Mouse (Mus musculus): Measurements from ENCODE around the gene Mesp2. TPM values are rescaled to one million over a fixed set of nuclear protein-coding genes. Genes with fewer than 3 reads are reported as not detected.
"Not testable (repeated sequence)": the region's sequence is repeated elsewhere in the genome, so short reads cannot be mapped to it uniquely, and the experiment has no call there.

Mesp2 gene
- polyA plus RNA-seq, 1 experiment from 2014 or later = 0.90 TPM

DNA sequence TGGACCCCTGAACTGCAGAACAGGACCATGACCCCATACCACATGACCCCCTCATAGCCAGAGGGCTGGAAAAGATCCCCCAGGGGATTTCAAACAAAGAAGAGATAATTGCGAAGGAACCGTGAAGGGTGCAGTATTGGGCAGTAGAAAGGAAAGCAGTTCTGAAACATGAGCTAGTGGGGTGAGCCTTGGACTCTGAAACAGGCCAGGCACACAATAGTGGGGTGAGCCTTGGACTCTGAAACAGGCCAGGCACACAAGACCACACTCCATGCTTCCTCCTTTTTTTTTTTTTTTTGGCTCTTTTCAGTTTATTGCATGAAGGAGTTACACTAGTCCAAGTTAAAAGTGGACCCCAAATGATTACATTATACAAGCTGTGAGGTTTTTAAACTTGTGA lies 20.7 kb upstream of the Mesp2 start:
- WGBS = 37% methylated on average over 2 of the region's 2 CpGs
- not testable (repeated sequence) for H3K9ac ChIP-seq; H3K27ac ChIP-seq; H3K9me3 ChIP-seq; ATAC-seq (ENCODE audit: insufficient number of reproducible peaks, low FRiP score, low TSS enrichment, low read depth); H3K36me3 ChIP-seq; H3K4me3 ChIP-seq; H3K4me2 ChIP-seq
- Histone ChIP-seq H3K4me1 (peaks cover 13% of the 10 kb centered on the region), H3K27me3 (peaks cover 46% of the 10 kb centered on the region)

- Histone ChIP-seq H3K4me3 (peak overlapping the region; percentile 46), H3K9ac (peak overlapping the region; percentile 17; the same call in 1 of the 2 replicates), H3K9me3 (no peaks in the 10 kb centered on the region), H3K27me3 (peaks cover 67% of the 10 kb centered on the region), H3K36me3 (no peaks in the 10 kb centered on the region), H3K4me2 (peak overlapping the region; percentile 91), H3K27ac (no peak overlapping the region), H3K4me1 (peaks cover 11% of the 10 kb centered on the region)
- 0 out of 2 replicates have a peak, but pooled peaks have one; percentile 11 for ATAC-seq (ENCODE audit: insufficient number of reproducible peaks, low FRiP score, low TSS enrichment, low read depth)
- WGBS = under 1% methylated on average over 73 of the region's 80 CpGs
Observed at GRCm38 (mm10) chr7:79792635-79793421, 17.7 kb upstream of the Mesp2 start.

DNA sequence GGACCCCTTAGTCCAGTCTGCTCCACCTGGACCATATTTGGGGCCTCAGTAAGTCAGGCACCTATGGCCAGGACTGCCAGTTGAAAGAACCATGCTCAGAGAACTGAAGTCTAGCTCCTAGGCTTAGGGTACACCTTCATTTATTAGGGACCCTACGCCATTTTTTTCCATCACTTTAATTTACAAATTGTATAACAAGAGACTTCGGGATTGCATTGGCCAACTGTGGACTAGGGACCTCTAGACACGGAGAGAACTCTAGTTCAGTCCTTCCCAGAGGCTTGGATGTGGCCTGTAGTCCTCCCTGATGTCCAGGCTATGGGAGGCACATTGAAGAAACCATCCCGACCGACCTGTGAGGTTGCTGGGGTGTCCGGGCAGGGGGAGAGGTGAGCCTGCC lies 16.8 kb upstream of the Mesp2 start, which contains the start of gene Mesp1:
Gene Mesp1 (minus strand): TSS at position 101 of the 400 bp plus-strand sequence.
- Histone ChIP-seq H3K9me3 (no peaks in the 10 kb centered on the region), H3K36me3 (no peaks in the 10 kb centered on the region), H3K27me3 (peaks cover 67% of the 10 kb centered on the region), H3K9ac (peak within 1 kb of the TSS; percentile 17; the same call in 1 of the 2 replicates), H3K27ac (no peak within 1 kb of the TSS), H3K4me3 (peak within 1 kb of the TSS; percentile 46), H3K4me1 (peaks cover 13% of the 10 kb centered on the region), H3K4me2 (peak within 1 kb of the TSS; percentile 91)
- no peak for ATAC-seq (ENCODE audit: insufficient number of reproducible peaks, low FRiP score, low TSS enrichment, low read depth)
- 66% methylated on average over 6 of the region's 6 CpGs for WGBS

DNA sequence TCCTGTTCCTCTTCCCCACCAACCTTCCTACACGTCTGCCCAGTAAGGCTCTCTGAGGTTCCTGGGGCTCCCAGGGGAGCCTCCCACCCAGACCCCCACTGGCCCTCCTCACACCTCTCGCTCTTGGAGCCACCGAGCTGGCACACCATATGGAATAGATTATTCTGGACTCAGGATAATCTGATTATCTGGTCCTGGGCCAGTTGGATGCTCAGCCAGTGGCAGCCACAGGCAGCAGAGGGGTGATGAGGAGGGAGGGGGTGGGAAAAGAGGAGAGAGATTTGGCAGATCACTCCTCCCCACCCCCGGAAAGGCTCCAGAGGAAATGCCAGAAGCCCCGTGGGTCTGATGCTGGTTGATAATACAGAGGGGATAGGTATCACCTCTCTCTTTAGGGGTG lies 11.9 kb upstream of the Mesp2 start:
- WGBS = 20% methylated on average over 5 of the region's 5 CpGs
- no peaks in the 10 kb centered on the region for H3K9me3 ChIP-seq
- H3K4me3 ChIP-seq = no peak overlapping the region
- no peaks in the 10 kb centered on the region for H3K36me3 ChIP-seq
- H3K27ac ChIP-seq = no peak overlapping the region
- H3K4me2 ChIP-seq = no peak overlapping the region
- H3K4me1 ChIP-seq = peaks cover 4% of the 10 kb centered on the region; the same call in 1 of the 2 replicates
- no peak overlapping the region for H3K9ac ChIP-seq
- peaks cover 34% of the 10 kb centered on the region for H3K27me3 ChIP-seq
- ATAC-seq (ENCODE audit: insufficient number of reproducible peaks, low FRiP score, low TSS enrichment, low read depth) = no peak

DNA sequence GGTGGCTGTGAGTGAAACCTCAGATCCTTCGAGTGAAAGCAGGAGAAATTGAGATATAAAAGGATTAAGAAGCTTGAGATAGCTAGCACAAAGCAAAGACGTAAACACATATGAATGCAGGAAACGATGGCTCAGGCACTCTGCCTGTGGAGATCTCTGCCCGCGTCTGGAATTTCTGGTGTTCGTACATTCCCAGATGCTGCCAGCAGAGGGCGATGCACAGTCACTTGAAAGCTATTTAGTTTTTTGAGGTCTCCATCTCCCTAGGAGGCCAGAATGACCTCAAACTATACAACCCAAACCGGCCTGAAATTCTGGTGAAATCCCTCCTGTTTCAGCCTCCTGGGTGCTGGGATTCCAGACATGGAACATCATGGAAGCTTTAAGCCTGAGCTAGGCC lies 11.5 kb upstream of the Mesp2 start:
- H3K4me3 ChIP-seq = no peak overlapping the region
- H3K36me3 ChIP-seq = no peaks in the 10 kb centered on the region
- H3K9me3 ChIP-seq = no peaks in the 10 kb centered on the region
- H3K4me2 ChIP-seq = no peak overlapping the region
- no peak overlapping the region for H3K27ac ChIP-seq
- no peak for ATAC-seq (ENCODE audit: insufficient number of reproducible peaks, low FRiP score, low TSS enrichment, low read depth)
- peaks cover 8% of the 10 kb centered on the region; the same call in 1 of the 2 replicates for H3K4me1 ChIP-seq
- no peak overlapping the region for H3K9ac ChIP-seq
- 3% methylated on average over 8 of the region's 8 CpGs for WGBS
- peaks cover 29% of the 10 kb centered on the region for H3K27me3 ChIP-seq

GRCm38 (mm10) chr7:79799506-79799905 lies 11.0 kb upstream of the Mesp2 start:
- Histone ChIP-seq H3K27ac (no peak overlapping the region), H3K4me1 (peaks cover 10% of the 10 kb centered on the region; the same call in 1 of the 2 replicates), H3K27me3 (peaks cover 25% of the 10 kb centered on the region), H3K9me3 (no peaks in the 10 kb centered on the region), H3K36me3 (no peaks in the 10 kb centered on the region), H3K4me2 (no peak overlapping the region), H3K4me3 (no peak overlapping the region), H3K9ac (no peak overlapping the region)
- no peak for ATAC-seq (ENCODE audit: insufficient number of reproducible peaks, low FRiP score, low TSS enrichment, low read depth)
- WGBS = 72% methylated on average over 6 of the region's 6 CpGs

DNA sequence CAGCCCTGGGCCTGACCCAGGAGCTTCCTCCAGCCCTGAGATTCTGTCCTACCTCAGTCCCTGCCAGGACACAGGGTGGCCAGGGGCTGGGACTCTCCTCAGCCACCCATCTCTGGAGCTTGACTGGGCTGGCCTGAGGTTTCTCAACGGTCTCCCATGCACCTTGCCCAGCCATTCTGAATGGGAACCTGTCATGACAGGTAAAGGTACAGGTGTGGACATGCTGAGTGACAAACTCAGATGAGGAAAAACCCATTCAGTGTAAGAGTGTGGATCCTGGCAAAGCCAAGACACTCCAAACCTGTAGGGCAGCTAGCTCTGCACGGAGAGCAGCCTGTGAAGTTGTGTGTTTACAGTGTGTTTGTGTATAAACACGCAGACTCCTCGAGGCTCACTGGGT lies 10.2 kb upstream of the Mesp2 start:
- Histone ChIP-seq H3K9me3 (no peaks in the 10 kb centered on the region), H3K4me3 (no peak overlapping the region), H3K9ac (no peak overlapping the region), H3K27ac (no peak overlapping the region), H3K27me3 (peaks cover 16% of the 10 kb centered on the region), H3K36me3 (no peaks in the 10 kb centered on the region), H3K4me1 (peaks cover 10% of the 10 kb centered on the region; the same call in 1 of the 2 replicates), H3K4me2 (no peak overlapping the region)
- no peak for ATAC-seq (ENCODE audit: insufficient number of reproducible peaks, low FRiP score, low TSS enrichment, low read depth)
- 73% methylated on average over 4 of the region's 4 CpGs for WGBS

GRCm38 (mm10) chr7:79801391-79801790 lies 9.1 kb upstream of the Mesp2 start:
- 64% methylated on average over 11 of the region's 11 CpGs for WGBS
- ATAC-seq (ENCODE audit: insufficient number of reproducible peaks, low FRiP score, low TSS enrichment, low read depth) = no peak
- no peak overlapping the region for H3K9ac ChIP-seq
- H3K36me3 ChIP-seq = no peaks in the 10 kb centered on the region
- H3K27me3 ChIP-seq = peaks cover 7% of the 10 kb centered on the region; the same call in 1 of the 2 replicates
- no peaks in the 10 kb centered on the region for H3K9me3 ChIP-seq
- H3K4me3 ChIP-seq = no peak overlapping the region
- H3K4me2 ChIP-seq = no peak overlapping the region
- H3K27ac ChIP-seq = no peak overlapping the region
- H3K4me1 ChIP-seq = peaks cover 10% of the 10 kb centered on the region; the same call in 1 of the 2 replicates

DNA sequence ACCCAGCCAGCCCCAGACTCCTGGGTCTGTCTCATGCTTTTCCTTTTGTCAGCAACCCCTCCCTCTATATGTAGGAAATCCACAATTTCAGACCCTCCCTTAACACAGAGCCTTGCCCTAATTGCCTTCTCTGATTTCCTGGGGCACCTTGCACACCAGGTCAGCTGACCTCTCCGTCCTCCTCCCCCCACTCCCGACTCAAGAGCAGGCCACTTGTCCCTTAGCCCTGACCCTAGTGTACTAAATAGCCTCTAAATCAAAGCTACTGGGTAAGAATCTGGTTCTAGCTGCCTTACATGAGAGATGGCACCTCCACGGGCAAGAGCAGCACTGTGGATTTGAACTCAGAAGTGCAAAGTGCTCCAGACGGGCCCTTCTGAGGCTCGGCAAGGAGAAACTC lies 8.5 kb upstream of the Mesp2 start:
- Histone ChIP-seq H3K4me1 (peaks cover 10% of the 10 kb centered on the region; the same call in 1 of the 2 replicates), H3K36me3 (no peaks in the 10 kb centered on the region), H3K4me2 (no peak overlapping the region), H3K9ac (no peak overlapping the region), H3K27me3 (peaks cover 4% of the 10 kb centered on the region; the same call in 1 of the 2 replicates), H3K9me3 (no peaks in the 10 kb centered on the region), H3K27ac (no peak overlapping the region), H3K4me3 (no peak overlapping the region)
- ATAC-seq (ENCODE audit: insufficient number of reproducible peaks, low FRiP score, low TSS enrichment, low read depth) = no peak
- WGBS = 45% methylated on average over 5 of the region's 5 CpGs

- H3K27me3 ChIP-seq = no peaks in the 10 kb centered on the region
- peaks cover 6% of the 10 kb centered on the region; the same call in 1 of the 2 replicates for H3K4me1 ChIP-seq
- H3K4me2 ChIP-seq = no peak overlapping the region
- no peak overlapping the region for H3K4me3 ChIP-seq
- H3K36me3 ChIP-seq = no peaks in the 10 kb centered on the region
- no peak overlapping the region for H3K9ac ChIP-seq
- H3K27ac ChIP-seq = no peak overlapping the region
- 36% methylated on average over 2 of the region's 2 CpGs for WGBS
- no peak for ATAC-seq (ENCODE audit: insufficient number of reproducible peaks, low FRiP score, low TSS enrichment, low read depth)
- no peaks in the 10 kb centered on the region for H3K9me3 ChIP-seq
Observed at GRCm38 (mm10) chr7:79803887-79804286, 6.6 kb upstream of the Mesp2 start.

GRCm38 (mm10) chr7:79808561-79808960 lies 2.0 kb upstream of the Mesp2 start:
- no peak overlapping the region for H3K4me3 ChIP-seq
- no peak for ATAC-seq (ENCODE audit: insufficient number of reproducible peaks, low FRiP score, low TSS enrichment, low read depth)
- 87% methylated on average over 7 of the region's 7 CpGs for WGBS

DNA sequence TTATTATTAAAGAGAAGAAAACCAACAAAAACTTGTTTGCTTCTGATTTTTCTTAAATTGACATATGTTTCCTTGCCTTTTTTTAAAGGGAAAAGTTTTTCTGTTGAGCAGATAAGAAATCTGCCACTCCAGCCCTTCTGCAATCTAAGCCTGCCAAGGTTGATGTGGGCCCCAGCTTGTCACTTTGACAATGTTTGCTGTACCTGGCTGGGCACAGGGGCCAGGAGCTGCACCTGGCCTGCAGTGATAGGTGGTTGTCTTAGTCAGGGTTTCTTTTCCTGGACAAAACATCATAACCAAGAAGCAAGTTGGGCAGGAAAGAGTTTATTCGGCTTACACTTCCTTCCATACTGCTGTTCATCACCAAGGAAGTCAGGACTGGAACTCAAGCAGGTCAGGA lies 2.9 kb downstream of the Mesp2 start:
- Histone ChIP-seq H3K9me3 (no peaks in the 10 kb centered on the region), H3K9ac (no peak overlapping the region), H3K36me3 (no peaks in the 10 kb centered on the region), H3K4me1 (peaks cover 12% of the 10 kb centered on the region), H3K4me2 (no peak overlapping the region), H3K27ac (no peak overlapping the region), H3K27me3 (peaks cover 33% of the 10 kb centered on the region), H3K4me3 (no peak overlapping the region)
- no peak for ATAC-seq (ENCODE audit: insufficient number of reproducible peaks, low FRiP score, low TSS enrichment, low read depth)
- 97% methylated on average over 1 of the region's 1 CpGs for WGBS

More at GRCm38 (mm10) chr7:79808561-79808960, 2.0 kb upstream of the Mesp2 start:
- no peaks in the 10 kb centered on the region for H3K36me3 ChIP-seq
- H3K27ac ChIP-seq = no peak overlapping the region
- no peak overlapping the region for H3K4me2 ChIP-seq
- peaks cover 30% of the 10 kb centered on the region for H3K27me3 ChIP-seq
- no peaks in the 10 kb centered on the region for H3K9me3 ChIP-seq
- no peak overlapping the region for H3K9ac ChIP-seq
- H3K4me1 ChIP-seq = peaks cover 17% of the 10 kb centered on the region

Data from limb, embryonic 15.5 days (tissue).